Mouse (Mus musculus) small intestine, adult 2 months (tissue): ENCODE data around the gene Igsf11.

Source experiments
- CTCF ChIP-seq: fragments of 200-500 bp; IDR thresholded peaks from 2 replicates; pipeline ENCODE4 v1.5.1; 2012; ENCODE audit warnings: low read depth, mild to moderate bottlenecking, control low read depth, inconsistent platforms, low read length, moderate library complexity, mixed read lengths; ENCODE audit not compliant: insufficient replicate concordance, insufficient read length; ENCODE audit errors: extremely low read depth
- POLR2A ChIP-seq: fragments of 200-500 bp; IDR thresholded peaks from 2 replicates; pipeline ENCODE4 v1.6.1; 2012; ENCODE audit warnings: low read depth, mild to moderate bottlenecking, control low read depth, inconsistent platforms, low read length, moderate library complexity

DNA sequence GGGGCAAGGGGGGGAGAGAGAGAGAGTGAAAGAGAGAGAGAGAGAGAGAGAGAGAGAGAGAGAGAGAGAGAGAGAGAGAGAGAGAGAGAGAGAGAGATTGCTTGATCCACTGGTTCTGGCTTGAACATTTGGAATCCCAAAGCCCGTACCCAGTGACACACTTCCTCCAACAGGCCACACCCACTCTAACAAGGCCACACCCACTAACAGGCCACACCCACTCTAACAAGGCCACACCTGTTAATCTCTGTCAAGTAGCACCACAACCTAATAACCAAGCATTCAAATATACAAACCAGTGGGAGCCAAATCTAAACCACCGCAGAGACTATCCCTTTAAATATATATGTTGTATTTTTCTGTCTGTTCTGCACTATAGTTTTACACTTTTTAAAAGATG, 166.4 kb downstream of the Igsf11 start:
- no peak for TF ChIP-seq CTCF
- TF ChIP-seq POLR2A = no peak
